Mouse (Mus musculus): ENCODE data around the gene Defa28. TPM values are rescaled to one million over a fixed set of nuclear protein-coding genes. Genes with fewer than 3 reads are reported as not detected.

Defa28 gene
- polyA plus RNA-seq (2012; rRNA removed; ENCODE audit: low replicate concordance): 0.45 TPM in 1 of 2 replicates, not detected in the other

DNA sequence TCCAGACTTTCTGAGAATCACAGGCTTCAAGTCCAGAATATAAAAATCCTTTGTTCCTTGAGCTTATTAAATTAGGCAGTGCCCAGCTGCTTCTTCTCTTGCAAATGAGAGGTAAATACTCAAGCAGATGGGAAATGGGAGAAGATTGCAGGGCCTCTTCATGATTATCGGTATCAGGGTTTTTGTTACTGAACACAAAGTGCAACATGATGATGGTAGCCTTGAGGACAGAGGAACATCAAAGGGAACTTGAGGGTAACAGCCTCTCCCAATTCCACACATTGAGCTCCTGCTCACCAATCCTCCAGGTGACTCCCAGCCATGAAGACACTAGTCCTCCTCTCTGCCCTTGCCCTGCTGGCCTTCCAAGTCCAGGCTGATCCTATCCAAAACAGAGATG is at the start of gene Defa28:
TSS of gene Defa28 (plus strand) at position 301 of the 400 bp plus-strand sequence.

DNA sequence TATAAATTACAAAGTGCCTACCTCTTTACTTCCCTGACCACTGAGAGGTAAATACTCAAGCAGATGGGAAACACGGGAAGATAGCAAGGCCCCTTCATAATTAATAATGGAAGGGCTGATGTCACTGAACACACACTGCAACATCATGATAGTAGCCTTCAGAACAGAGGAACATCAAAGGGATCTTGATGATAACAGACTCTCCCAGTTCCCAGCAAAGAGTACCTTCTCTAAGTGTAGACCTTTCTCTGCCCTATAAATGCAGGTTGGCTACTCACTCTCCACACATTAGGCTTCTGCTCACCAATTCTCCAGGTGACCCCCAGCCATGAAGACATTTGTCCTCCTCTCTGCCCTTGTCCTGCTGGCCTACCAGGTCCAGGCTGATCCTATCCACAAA is 17.7 kb upstream of the Defa28 start, which contains the start of gene Defa37:
TSS of gene Defa37 (plus strand) at position 301 of the 400 bp plus-strand sequence.

DNA sequence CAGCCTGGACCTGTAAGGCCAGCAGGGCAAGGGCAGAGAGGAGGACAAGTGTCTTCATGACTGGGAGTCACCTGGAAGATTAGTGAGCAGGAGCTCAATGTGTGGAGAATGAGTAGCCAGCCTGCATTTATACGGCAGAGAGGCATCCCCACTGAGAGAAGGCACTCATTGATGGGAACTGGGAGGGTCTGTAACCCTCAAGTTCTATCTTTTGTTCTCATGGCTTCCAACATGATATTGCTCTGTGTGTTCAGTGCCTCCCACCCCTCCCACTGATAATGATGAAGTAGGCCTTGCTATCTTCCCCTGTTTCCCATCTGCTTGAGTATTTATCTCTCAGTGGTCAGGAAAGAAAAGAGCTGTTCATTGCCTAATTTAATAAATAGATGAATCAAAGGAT is 11.6 kb downstream of the Defa28 start, which contains the start of gene Gm7861:
TSS of gene Gm7861 (minus strand) at position 101 of the 400 bp plus-strand sequence.

DNA sequence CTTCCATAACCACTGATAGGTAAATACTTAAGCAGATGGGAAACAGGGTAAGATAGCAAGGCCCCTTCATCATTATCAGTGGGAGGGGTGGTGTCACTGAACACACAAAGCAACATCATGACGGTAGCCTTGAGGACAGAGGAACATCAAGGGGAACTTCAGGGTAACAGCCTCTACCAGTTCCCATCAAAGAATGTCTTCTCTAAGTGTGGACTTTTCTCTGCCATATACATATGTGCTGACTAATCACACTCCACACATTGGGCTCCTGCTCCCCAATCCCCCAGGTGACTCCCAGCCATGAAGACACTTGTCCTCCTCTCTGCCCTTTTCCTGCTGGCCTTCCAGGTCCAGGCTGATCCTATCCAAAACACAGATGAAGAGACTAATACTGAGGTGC is 35.1 kb downstream of the Defa28 start, which contains the start of gene Defa26:
TSS of gene Defa26 (plus strand) at position 301 of the 400 bp plus-strand sequence.

Other genes with a start within 250 kb of the Defa28 start
- gene Defa2, start 204.5 kb upstream of the Defa28 start, polyA plus RNA-seq (2012; rRNA removed; ENCODE audit: low replicate concordance): 16.4 TPM in 1 of 2 replicates, not detected in the other
- 3.2 TPM in 1 of 2 replicates, not detected in the other for gene Defa33, start 191.2 kb upstream of the Defa28 start, polyA plus RNA-seq (2012; rRNA removed; ENCODE audit: low replicate concordance)
- gene Defa36, start 155.6 kb upstream of the Defa28 start, polyA plus RNA-seq (2012; rRNA removed; ENCODE audit: low replicate concordance): 162 and 240 TPM in 2 replicates
- 10.6 and 78.7 TPM in 2 replicates for gene Gm7849, start 126.4 kb upstream of the Defa28 start, polyA plus RNA-seq (2012; rRNA removed; ENCODE audit: low replicate concordance)
- gene Defa20, start 73.7 kb upstream of the Defa28 start, polyA plus RNA-seq (2012; rRNA removed; ENCODE audit: low replicate concordance): 8.4 TPM in 1 of 2 replicates, not detected in the other
- gene Defa32, start 54.0 kb upstream of the Defa28 start, polyA plus RNA-seq (2012; rRNA removed; ENCODE audit: low replicate concordance): 1.7 TPM in 1 of 2 replicates, not detected in the other
- not detected in 2 replicates for gene Defa37, start 17.6 kb upstream of the Defa28 start, polyA plus RNA-seq (2012; rRNA removed; ENCODE audit: low replicate concordance)
- 33.1 TPM in 1 of 2 replicates, not detected in the other for gene Gm7861, start 11.5 kb downstream of the Defa28 start, polyA plus RNA-seq (2012; rRNA removed; ENCODE audit: low replicate concordance)
- 0.42 and 1.5 TPM in 2 replicates for gene Defa26, start 35.2 kb downstream of the Defa28 start, polyA plus RNA-seq (2012; rRNA removed; ENCODE audit: low replicate concordance)
- gene Defa17, start 72.8 kb downstream of the Defa28 start, polyA plus RNA-seq (2012; rRNA removed; ENCODE audit: low replicate concordance): 8.3 and 19.8 TPM in 2 replicates
- gene Defa34, start 82.8 kb downstream of the Defa28 start, polyA plus RNA-seq (2012; rRNA removed; ENCODE audit: low replicate concordance): not detected in 2 replicates
- 130 and 525 TPM in 2 replicates for gene AY761184, start 120.6 kb downstream of the Defa28 start, polyA plus RNA-seq (2012; rRNA removed; ENCODE audit: low replicate concordance)
- gene Defa24, start 151.5 kb downstream of the Defa28 start, polyA plus RNA-seq (2012; rRNA removed; ENCODE audit: low replicate concordance): 1,037 and 1,891 TPM in 2 replicates
- gene Defb50, start 240.5 kb downstream of the Defa28 start, polyA plus RNA-seq (2012; rRNA removed; ENCODE audit: low replicate concordance): not detected in 2 replicates

Measured in duodenum, adult 2 months (tissue).